Mouse (Mus musculus) liver, postnatal 0 days (tissue): ENCODE data around the gene Mpg.

Experiments used
- CTCF ChIP-seq: sonication (generic); IDR thresholded peaks from 2 replicates; pipeline ENCODE4 v1.5.1; 2016; ENCODE audit warnings: antibody characterized with exemption, low read depth
- EP300 ChIP-seq: IDR thresholded peaks from 2 replicates; pipeline ENCODE4 v1.6.1; 2016; ENCODE audit warnings: antibody characterized with exemption, low read depth, mild to moderate bottlenecking

- TF ChIP-seq CTCF (no peak), EP300 (no peak)
Measured at GRCm38 (mm10) chr11:32241391-32241790, 15.1 kb downstream of the Mpg start.
